Mouse (Mus musculus) ES-Bruce4 (cell line): ENCODE measurements around the gene Ccdc163.

Experiments
- CTCF ChIP-seq: IDR thresholded peaks from one replicate; pipeline ENCODE4 v1.8.1; 2011; ENCODE audit warnings: low read depth, low read length
- EP300 ChIP-seq: IDR thresholded peaks from 2 replicates; pipeline ENCODE4 v1.6.1; 2011; ENCODE audit warnings: low read depth, low read length; ENCODE audit not compliant: insufficient read depth
- POLR2A ChIP-seq: IDR thresholded peaks from one replicate; pipeline ENCODE4 v1.8.1; 2011; ENCODE audit warnings: low read length; ENCODE audit not compliant: insufficient read depth

DNA sequence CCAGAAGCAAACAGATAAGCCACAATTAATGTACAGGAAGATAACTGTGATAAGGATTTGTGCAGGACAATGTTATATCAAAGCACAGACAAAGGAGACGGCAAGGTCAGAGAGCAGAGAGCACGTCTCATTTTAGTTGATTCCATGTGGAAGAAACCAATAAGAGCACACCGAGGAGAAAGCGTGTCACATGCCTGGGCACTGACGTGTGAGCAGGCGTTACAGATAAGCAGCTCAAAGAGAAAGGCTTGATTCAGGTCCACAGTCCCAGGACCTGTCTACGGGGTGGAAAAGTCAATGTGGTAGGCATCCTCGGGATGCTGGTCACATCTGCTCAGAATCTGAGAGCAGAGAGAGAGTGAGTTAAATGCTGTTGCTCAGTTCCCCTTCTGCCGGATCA is 22.8 kb downstream of the Ccdc163 start:
- TF ChIP-seq CTCF, result no peak
- no peak for TF ChIP-seq POLR2A
- TF ChIP-seq EP300, result no peak
